Mouse (Mus musculus) liver, embryonic 15.5 days (tissue): ENCODE data around the gene Bcl6b. TPM values are rescaled to one million over a fixed set of nuclear protein-coding genes. Genes with fewer than 3 reads are reported as not detected.

Source experiments
- ATAC-seq: fragments of 200-750 bp; cut with Nextera tagmentation; 2 replicates; pipeline ENCODE4 v1.8.0; 2017; ENCODE audit warnings: moderate number of reproducible peaks, mild to moderate bottlenecking, moderate library complexity; ENCODE audit not compliant: insufficient read depth
- H3K27ac ChIP-seq: fragments of 300-500 bp; sonication (generic); replicated peaks from 2 replicates; pipeline ENCODE4 v1.5.1; 2015; ENCODE audit warnings: mild to moderate bottlenecking, inconsistent platforms
- H3K27me3 ChIP-seq: fragments of 300-500 bp; sonication (generic); 2 replicates; pipeline ENCODE4 v1.6.1; 2015; ENCODE audit warnings: mild to moderate bottlenecking, inconsistent platforms
- H3K36me3 ChIP-seq: fragments of 300-500 bp; sonication (generic); replicated peaks from 2 replicates; pipeline ENCODE4 v1.6.1; 2015; ENCODE audit warnings: moderate library complexity, mild to moderate bottlenecking, inconsistent platforms
- H3K4me1 ChIP-seq: fragments of 300-500 bp; sonication (generic); replicated peaks from 2 replicates; pipeline ENCODE4 v1.6.1; 2015; ENCODE audit warnings: inconsistent platforms
- H3K4me2 ChIP-seq: fragments of 300-500 bp; sonication (generic); 2 replicates; pipeline ENCODE4 v1.6.1; 2015; ENCODE audit warnings: moderate library complexity, mild to moderate bottlenecking, inconsistent platforms
- H3K4me3 ChIP-seq: fragments of 300-500 bp; sonication (generic); replicated peaks from 2 replicates; pipeline ENCODE4 v1.5.1; 2015; ENCODE audit warnings: mild to moderate bottlenecking, inconsistent platforms
- H3K9ac ChIP-seq: fragments of 300-500 bp; sonication (generic); 2 replicates; pipeline ENCODE4 v1.6.1; 2015; ENCODE audit warnings: moderate library complexity, mild to moderate bottlenecking, inconsistent platforms
- H3K9me3 ChIP-seq: fragments of 300-500 bp; sonication (generic); replicated peaks from 2 replicates; pipeline ENCODE4 v1.6.1; 2016; ENCODE audit warnings: inconsistent platforms
- WGBS: fragments of 180-500 bp; shearing (Covaris S2); methylation state at CpG from one replicate; pipeline ENCODE4 v1.1.7; 2015; ENCODE audit warnings: mixed read lengths; ENCODE audit not compliant: insufficient replicate concordance; 5-methylcytosine and 5-hydroxymethylcytosine counted together
- polyA plus RNA-seq: library from polyadenylated mRNA; unstranded; fragments of >200 nt; fragmentation: Nextera tagmentation; extraction: Ambion mirVana; gene quantifications from 2 replicates; pipeline ENCODE4 v1.2.1, GENCODE M21; 2015

Bcl6b gene
- polyA plus RNA-seq, 1 experiment from 2014 or later, result 2.1 TPM

DNA sequence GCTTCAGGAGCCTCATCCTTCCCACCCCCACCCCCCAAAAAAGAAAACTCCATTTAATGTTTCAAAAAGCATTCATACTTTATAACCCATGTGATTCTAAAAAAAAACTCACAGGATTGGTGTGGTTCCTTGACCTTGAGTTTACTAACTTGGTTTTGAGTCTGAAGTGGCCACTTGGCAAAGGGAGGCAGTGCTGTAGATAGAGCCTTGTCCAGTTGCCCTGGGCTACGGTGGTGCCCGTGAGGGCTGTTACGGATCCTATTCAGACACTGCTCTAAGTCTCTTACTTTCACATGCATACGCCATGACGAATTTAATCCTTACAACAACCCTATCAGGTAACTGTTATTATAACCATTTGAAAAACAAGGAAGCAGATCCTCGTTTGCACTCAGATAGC is 17.6 kb downstream of the Bcl6b start:
- H3K4me2 ChIP-seq, result no peak overlapping the region
- no peaks in the 10 kb centered on the region for H3K36me3 ChIP-seq
- no peaks in the 10 kb centered on the region for H3K9me3 ChIP-seq
- H3K27ac ChIP-seq, result no peak overlapping the region
- 69% methylated on average over 6 of the region's 6 CpGs for WGBS
- peaks cover 16% of the 10 kb centered on the region for H3K4me1 ChIP-seq
- H3K4me3 ChIP-seq, result no peak overlapping the region
- ATAC-seq, result no peak
- H3K9ac ChIP-seq, result no peak overlapping the region
- peaks cover 67% of the 10 kb centered on the region for H3K27me3 ChIP-seq

DNA sequence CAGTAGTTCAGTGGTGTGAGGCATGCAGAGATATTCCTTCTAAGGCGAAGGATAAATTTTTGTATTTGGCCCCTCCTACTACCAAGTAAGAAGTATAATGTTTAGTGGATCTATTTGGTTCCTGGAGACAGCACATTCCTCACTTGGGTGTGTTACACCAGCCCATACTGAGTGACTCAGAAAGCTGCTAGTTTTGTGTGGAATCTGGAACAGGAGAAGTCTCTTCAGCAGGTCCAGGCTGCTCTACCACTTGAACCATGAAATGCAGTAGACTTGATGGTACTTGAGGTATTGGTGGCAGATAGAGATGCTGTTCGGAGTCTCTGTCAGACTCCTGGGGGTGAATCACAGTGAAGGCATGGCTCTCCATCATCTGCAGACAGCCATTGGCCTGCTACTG is 18.9 kb downstream of the Bcl6b start:
- Histone ChIP-seq H3K4me3 (no peak overlapping the region), H3K4me2 (no peak overlapping the region), H3K9me3 (no peaks in the 10 kb centered on the region), H3K4me1 (peaks cover 16% of the 10 kb centered on the region), H3K27ac (no peak overlapping the region), H3K9ac (no peak overlapping the region), H3K36me3 (no peaks in the 10 kb centered on the region), H3K27me3 (peaks cover 54% of the 10 kb centered on the region)
- WGBS, result 80% methylated on average over 2 of the region's 2 CpGs
- no peak for ATAC-seq

DNA sequence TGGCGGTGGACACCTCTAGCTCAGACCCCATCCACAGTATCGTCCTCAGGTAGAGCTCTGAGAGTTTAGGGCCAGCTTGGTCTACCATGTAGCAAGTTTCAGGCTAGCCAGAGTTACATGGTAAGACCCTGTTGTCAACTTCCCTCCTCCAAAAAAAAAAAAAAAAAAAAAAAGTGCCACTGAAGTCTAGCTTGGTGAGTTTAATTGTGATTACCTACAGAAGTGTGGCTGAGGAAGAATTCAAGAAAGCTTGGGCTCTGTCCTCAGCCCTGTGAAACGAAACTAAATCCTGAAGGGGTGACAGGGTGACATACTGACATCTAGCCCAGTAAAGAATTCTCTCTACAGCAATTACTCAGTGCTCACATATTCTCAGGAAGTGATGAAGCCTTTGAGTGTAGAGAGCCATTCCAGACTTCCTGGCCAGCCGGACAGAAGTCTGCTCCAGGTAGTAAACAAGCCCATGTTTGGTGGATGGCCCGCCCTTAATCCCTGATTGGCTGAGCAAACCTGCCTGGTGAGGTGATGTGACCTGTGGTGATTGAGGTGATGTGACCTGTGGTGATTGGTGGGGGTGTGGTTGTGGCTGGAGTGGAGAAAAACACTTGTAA is 20.7 kb downstream of the Bcl6b start:
- Histone ChIP-seq H3K4me3 (no peak overlapping the region), H3K27me3 (peaks cover 37% of the 10 kb centered on the region), H3K4me1 (peaks cover 3% of the 10 kb centered on the region), H3K9ac (no peak overlapping the region), H3K36me3 (no peaks in the 10 kb centered on the region), H3K27ac (no peak overlapping the region), H3K9me3 (no peaks in the 10 kb centered on the region), H3K4me2 (no peak overlapping the region)
- no peak for ATAC-seq
- 47% methylated on average over 5 of the region's 5 CpGs for WGBS

DNA sequence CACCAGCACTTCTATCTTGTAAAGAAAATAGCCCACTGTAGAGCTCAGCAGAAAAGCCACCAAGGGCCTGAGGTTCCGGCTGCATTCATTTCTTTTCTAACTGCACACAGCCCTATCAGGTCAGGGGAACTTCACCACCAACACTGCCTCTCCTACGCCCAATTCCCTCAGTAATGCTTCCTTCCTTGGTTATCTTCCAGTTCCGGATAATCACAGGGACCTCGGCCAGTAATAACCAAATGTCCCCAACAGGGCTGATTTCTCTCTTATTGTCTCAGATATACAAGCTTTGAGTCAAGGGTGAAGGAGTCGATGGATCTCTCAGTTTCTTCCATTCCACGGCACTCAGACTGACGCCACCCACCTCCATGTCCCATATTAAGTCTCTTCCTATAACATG is 22.3 kb downstream of the Bcl6b start:
- no peaks in the 10 kb centered on the region for H3K36me3 ChIP-seq
- no peak overlapping the region for H3K4me2 ChIP-seq
- no peaks in the 10 kb centered on the region for H3K9me3 ChIP-seq
- peaks cover 23% of the 10 kb centered on the region for H3K27me3 ChIP-seq
- no peaks in the 10 kb centered on the region; the same call in 1 of the 2 replicates for H3K4me1 ChIP-seq
- 59% methylated on average over 7 of the region's 7 CpGs for WGBS
- no peak overlapping the region for H3K4me3 ChIP-seq
- no peak overlapping the region for H3K27ac ChIP-seq
- no peak for ATAC-seq
- H3K9ac ChIP-seq, result no peak overlapping the region

DNA sequence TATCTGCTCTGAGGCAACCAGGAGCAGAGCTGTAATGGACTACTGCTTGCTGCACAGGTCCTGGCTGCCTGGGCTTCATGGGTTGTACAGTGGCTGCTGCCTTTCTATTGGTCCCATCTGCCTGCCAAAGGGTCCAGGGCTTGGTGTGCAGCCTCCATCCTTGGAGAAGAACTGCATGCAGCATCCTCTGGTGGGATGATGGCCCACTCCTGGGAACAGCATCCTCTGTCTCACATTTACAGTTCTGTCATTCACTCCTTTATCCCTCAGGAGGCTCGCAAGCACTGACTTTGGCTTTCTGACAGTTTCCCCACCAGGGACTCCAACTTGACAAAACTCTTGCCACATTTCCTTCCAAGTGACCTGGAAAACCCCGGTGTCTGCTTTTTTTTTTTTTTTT is 22.8 kb downstream of the Bcl6b start:
- no peak for ATAC-seq
- Histone ChIP-seq H3K36me3 (no peaks in the 10 kb centered on the region), H3K9me3 (no peaks in the 10 kb centered on the region), H3K4me2 (no peak overlapping the region), H3K9ac (no peak overlapping the region), H3K27me3 (peaks cover 20% of the 10 kb centered on the region), H3K27ac (no peak overlapping the region), H3K4me1 (peaks cover 1% of the 10 kb centered on the region; the same call in 1 of the 2 replicates), H3K4me3 (no peak overlapping the region)
- WGBS, result 54% methylated on average over 2 of the region's 2 CpGs

DNA sequence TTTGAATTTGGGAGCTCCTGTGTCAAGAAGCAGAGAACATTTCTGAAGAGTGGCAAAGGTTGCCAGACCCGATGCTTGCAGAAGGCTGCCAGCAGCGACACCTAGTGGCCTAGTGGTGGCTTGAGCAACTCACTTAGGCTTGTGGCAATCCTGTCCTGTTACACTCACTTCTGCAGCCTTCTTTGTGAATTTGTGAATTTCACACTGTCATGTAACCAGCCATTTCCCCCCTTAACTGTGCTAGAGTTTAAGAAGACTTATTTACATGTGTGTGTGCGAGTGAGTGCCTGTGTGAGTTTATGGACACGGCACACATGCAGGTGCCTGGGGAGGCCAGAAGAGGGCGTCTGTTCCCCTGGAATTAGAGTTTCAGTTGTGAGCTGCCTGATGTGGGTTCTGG is 27.9 kb downstream of the Bcl6b start:
- Histone ChIP-seq H3K9me3 (no peaks in the 10 kb centered on the region), H3K27me3 (peaks cover 11% of the 10 kb centered on the region; the same call in 1 of the 2 replicates), H3K4me3 (no peak overlapping the region), H3K4me1 (0 out of 2 replicates have a peak, but pooled peaks cover 3% of the 10 kb centered on the region), H3K36me3 (no peaks in the 10 kb centered on the region), H3K9ac (no peak overlapping the region), H3K4me2 (no peak overlapping the region), H3K27ac (no peak overlapping the region)
- ATAC-seq, result no peak
- WGBS, result 37% methylated on average over 5 of the region's 5 CpGs

DNA sequence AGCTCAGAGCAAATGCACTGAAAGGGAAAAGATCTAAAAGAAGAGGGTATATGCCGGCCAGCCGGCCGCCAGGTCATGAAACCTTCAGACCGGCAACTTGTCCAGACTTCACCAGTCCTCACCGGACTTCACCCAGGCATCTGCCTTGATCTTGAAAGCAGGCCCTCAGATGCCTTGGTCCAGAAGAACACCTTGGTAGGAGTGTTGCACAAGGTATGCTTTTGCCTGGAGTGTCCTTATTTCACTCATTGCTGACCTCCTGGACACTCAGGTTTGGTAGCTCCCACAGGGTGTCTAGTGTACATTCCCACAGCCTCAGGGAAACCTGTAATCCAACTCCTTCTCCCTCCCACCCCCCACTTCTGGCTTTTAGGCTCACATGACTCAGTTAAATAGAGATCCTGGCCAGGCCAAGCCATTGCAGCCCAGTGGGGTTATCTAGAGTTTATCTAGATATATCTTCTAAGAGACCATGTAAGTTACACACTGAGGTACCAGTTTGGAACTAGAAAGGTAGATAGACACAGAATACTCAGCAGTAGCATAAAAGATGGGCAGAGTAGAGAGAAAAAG is 29.5 kb downstream of the Bcl6b start:
- no peak overlapping the region for H3K9ac ChIP-seq
- 67% methylated on average over 5 of the region's 5 CpGs for WGBS
- 0 out of 2 replicates have a peak, but pooled peaks cover 11% of the 10 kb centered on the region for H3K27me3 ChIP-seq
- no peak for ATAC-seq
- 0 out of 2 replicates have a peak, but pooled peaks cover 3% of the 10 kb centered on the region for H3K4me1 ChIP-seq
- H3K36me3 ChIP-seq, result no peaks in the 10 kb centered on the region
- H3K27ac ChIP-seq, result no peak overlapping the region
- no peak overlapping the region for H3K4me3 ChIP-seq
- H3K9me3 ChIP-seq, result no peaks in the 10 kb centered on the region
- no peak overlapping the region for H3K4me2 ChIP-seq

DNA sequence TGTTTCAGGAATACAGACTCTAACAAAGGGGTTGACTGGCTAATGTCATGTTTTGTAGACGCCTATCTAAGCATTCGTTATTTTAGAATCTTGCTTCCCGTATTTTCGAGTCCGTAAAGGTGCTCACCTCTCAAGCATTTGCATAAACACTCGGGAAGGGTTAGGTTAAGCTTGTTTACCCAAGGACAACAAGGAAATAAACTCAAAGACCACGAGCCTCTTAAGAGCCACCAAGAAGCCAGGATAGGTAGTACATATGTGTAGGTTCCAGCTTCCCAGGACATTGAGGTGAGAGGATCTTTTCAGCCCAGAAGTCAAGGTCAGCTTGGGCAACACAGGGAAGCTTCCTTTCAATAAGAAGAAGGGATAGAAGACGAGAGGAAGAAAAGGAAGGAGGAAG is 30.5 kb downstream of the Bcl6b start:
- Histone ChIP-seq H3K9me3 (no peaks in the 10 kb centered on the region), H3K9ac (no peak overlapping the region), H3K4me3 (no peak overlapping the region), H3K4me2 (no peak overlapping the region), H3K27me3 (0 out of 2 replicates have a peak, but pooled peaks cover 11% of the 10 kb centered on the region), H3K36me3 (no peaks in the 10 kb centered on the region), H3K27ac (no peak overlapping the region), H3K4me1 (0 out of 2 replicates have a peak, but pooled peaks cover 3% of the 10 kb centered on the region)
- 64% methylated on average over 8 of the region's 8 CpGs for WGBS
- no peak for ATAC-seq

DNA sequence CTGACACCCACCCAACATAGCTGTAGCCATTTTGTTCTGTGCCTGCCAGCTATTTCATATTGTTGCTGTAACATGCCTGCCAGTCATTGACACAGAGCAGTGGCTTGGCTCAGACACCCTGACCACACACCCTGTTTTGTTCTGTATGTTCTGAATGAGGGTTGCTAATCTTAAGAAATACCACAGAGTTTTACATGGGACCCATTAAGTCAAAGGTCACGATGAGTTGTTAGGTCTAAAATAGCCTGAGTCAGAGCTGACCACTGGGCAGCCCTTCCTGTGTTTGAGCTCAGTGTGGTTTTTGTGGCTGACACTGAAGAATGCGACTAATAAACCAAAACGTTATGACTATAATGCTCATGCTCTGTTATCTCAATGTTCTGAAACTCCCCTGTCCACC is 31.3 kb downstream of the Bcl6b start:
- H3K4me3 ChIP-seq, result no peak overlapping the region
- 0 out of 2 replicates have a peak, but pooled peaks cover 8% of the 10 kb centered on the region for H3K27me3 ChIP-seq
- H3K9me3 ChIP-seq, result no peaks in the 10 kb centered on the region
- no peak overlapping the region for H3K4me2 ChIP-seq
- 24% methylated on average over 3 of the region's 3 CpGs for WGBS
- no peak overlapping the region for H3K9ac ChIP-seq
- H3K36me3 ChIP-seq, result no peaks in the 10 kb centered on the region
- ATAC-seq, result no peak
- no peak overlapping the region for H3K27ac ChIP-seq
- H3K4me1 ChIP-seq, result 0 out of 2 replicates have a peak, but pooled peaks cover 3% of the 10 kb centered on the region

DNA sequence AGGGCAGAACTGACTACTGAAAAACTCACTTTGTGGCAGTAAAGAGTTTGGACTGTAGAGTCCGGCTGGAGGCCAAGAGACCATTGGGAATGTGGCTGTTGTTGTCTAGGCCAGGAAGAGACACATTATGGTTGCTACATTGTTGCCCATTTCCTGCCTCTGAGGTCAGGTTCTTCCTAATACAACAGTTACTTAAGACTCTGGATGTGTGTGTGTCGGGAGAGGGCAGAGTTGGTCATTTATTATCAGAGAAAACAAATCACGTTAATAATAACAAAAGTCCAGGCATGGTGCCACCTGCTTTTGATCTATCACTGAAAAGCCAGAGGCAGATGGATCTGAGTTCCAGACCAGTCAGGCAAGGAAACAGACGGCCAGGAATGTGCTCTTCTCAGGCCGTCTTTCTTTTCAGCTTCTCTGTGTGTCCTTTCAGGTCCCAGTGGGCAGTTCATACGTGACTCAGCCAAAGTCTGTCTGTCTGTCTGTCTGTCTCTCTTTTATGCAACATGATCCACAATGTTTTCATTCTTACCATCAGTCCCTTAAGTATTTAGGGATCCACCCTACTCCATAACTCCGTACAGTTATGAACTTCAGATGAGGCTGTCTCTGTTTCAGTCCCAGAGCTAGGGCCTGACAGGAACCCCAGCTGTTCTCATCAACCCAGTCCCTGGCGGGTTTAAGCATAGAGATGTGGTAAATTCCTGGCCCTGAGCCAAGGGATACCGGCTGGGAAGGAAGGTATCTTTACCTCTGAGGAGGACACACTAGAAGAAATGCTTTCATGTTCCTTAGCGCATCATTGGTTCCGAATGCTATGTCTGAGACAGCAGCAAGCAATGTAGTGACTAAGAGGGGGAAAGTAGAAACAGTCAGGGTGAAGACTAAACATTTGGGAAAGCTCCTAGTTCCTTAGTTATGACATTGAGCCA is 36.0 kb downstream of the Bcl6b start:
- no peak for ATAC-seq
- H3K36me3 ChIP-seq, result no peaks in the 10 kb centered on the region
- H3K27me3 ChIP-seq, result no peaks in the 10 kb centered on the region
- H3K4me1 ChIP-seq, result no peaks in the 10 kb centered on the region
- H3K4me2 ChIP-seq, result no peak overlapping the region
- H3K9me3 ChIP-seq, result no peaks in the 10 kb centered on the region
- no peak overlapping the region for H3K9ac ChIP-seq
- 53% methylated on average over 11 of the region's 11 CpGs for WGBS
- H3K4me3 ChIP-seq, result no peak overlapping the region
- H3K27ac ChIP-seq, result no peak overlapping the region

DNA sequence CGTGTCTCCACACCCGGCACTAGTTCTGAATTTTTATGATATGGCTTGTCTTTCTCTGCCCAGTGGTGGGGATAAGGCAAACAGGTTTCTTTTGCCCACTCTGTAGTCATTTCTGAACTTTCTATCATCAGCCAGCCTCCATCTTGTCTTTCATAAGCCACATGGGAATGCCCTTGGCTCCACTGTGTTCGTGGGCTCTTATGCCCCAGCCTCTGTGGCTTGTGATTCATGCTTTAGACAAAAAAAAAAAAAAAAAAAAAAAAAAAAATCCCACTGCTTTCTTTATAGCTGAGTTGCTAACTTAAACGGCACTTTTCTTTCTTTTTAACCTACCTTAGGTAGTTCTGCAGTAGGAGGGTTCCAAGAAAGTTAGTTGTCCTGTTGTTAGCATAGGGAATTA is 37.4 kb downstream of the Bcl6b start:
- Histone ChIP-seq H3K4me3 (no peak overlapping the region), H3K4me1 (no peaks in the 10 kb centered on the region), H3K4me2 (no peak overlapping the region), H3K27me3 (no peaks in the 10 kb centered on the region), H3K27ac (no peak overlapping the region), H3K36me3 (no peaks in the 10 kb centered on the region), H3K9me3 (no peaks in the 10 kb centered on the region), H3K9ac (no peak overlapping the region)
- ATAC-seq, result no peak
- 59% methylated on average over 4 of the region's 4 CpGs for WGBS
